Mouse (Mus musculus) ovary, postnatal 10 days (tissue): ENCODE results near the gene Tcl1b1.
"Not testable (repeated sequence)": the region's sequence is repeated elsewhere in the genome, so short reads cannot be mapped to it uniquely, and the experiment has no call there.

Experiments
- DNase-seq: peaks from one replicate; pipeline ENCODE4 v3.0.0; 2022; ENCODE audit warnings: low spot score

Tcl1b1 gene

DNA sequence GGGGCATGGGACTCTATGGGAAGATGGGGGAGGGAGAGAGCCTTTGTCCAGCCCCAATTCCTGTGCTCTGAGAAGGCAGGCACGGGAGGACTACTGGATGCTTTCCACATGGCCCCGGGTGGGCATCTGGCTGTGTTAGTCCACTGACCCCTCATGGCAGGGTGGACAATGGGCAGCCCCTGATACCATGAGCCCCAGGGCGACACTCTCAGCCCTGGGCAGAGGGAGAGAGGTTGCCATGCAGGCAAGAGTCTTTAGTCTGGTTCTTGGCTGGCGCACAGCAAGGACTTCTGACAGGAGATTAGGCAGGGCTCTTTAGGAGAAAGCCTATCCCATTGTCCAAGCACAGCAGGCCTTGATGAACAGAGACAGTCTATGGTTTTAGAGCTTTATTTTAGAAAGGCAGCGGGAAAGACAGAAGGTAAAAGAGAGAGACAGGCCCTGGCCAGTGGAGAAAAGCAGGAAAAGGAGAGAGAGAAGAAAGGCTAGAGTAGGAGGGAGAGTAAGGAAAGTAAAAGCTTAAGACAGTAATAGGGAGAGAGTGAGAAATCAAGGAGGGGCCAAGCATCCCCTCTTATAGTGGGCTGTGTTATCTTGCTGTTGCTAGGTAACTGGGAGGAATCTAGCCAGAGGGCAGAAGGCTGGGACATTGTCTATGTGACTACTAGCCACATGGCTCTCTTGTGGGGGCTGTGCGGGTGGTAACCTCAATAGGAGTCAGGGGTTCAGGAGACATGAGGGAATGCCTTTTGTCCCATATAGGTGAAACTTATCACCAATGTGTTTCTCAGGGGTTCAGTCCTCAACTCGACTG, 40.4 kb downstream of the Tcl1b1 start:
- DNase-seq: not testable (repeated sequence)

DNA sequence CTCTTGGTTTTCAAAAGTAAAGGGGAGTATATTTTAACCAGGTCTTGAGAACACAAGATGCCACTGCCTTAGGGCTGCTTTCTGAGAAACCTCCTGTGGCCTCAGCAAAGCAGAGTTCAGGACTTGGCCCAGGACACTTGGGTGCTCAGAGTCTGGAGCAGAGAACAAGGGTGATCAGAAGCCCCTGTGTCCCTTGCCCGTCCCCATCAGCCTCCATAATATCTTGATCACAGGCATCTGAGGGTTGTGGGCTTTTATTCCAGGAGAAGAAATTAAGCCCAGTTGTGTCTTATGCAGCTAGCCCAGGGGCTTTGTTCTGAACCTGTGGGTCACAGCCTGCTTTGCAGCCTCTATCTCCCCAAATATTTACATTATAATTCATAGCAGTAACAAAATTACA, 42.2 kb downstream of the Tcl1b1 start, which contains the start of gene Tcl1b4:
Tcl1b4 (plus strand) TSS at position 301 of the 400 bp plus-strand sequence.
- DNase-seq: not testable (repeated sequence)

DNA sequence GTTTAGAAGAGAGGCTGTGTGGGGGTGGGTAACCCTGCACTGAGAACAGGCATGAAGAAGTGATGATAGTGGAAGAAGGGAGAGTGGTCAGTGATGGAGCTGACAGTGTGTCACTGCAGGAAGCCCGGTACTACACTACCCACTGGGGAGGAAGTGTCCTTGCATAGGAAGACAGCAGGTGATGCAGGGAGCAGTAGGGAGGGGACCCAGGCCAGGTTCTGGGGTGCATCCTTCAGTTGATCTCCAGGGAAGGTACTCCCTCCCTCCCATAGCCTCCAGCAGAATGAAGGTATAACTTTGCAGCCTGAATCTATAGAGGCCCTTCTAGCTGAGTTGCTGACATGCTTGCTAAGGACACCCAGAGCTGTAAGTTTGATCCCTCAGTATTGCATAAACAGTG, 47.6 kb downstream of the Tcl1b1 start:
- DNase-seq: no peak

DNA sequence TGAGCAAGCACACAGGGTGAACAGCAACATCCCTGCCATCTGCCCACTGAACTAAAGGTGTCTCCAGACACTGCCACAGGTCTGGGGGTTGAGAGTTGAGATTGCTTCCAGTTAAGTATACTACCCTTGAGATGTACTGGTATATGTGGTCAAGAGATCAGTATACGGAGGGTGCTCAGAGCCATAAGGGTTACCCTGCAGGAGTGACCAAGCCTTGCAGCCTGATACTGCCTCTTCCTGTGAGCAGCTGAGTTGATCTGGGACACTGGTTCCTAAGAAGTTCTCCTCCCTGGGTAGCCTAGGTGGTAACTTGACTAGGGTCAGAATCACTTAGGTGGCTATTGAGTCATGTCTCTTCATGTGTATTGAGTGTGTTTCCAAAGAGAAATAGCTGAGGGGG, 49.0 kb downstream of the Tcl1b1 start:
- no peak for DNase-seq

DNA sequence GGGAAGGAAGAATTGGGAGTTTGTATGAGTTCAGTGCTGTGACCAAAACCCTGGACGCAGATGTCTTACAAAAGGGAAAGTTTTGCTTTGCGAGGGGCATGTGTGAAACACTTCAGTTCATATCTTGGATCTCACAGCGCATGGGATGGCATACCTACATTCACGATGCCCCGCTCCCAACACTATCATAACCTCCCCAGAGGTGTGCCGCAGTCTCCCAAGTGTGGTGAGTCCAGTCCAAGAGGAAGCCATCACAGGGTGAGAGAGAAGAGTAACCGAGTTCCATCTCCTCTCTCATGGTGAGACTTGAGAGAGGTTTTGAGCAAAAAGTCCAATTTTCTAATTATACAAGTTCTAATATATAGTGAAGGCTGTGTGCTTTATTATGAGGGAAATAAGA, 49.7 kb downstream of the Tcl1b1 start:
- no peak for DNase-seq
